Mouse (Mus musculus) neural tube, embryonic 12.5 days (tissue): ENCODE data around the gene Cacng2. TPM values are rescaled to one million over a fixed set of nuclear protein-coding genes. Genes with fewer than 3 reads are reported as not detected.
"Not testable (repeated sequence)": the region's sequence is repeated elsewhere in the genome, so short reads cannot be mapped to it uniquely, and the experiment has no call there.

ENCODE experiments used
- ATAC-seq: fragments of 200-750 bp; cut with Nextera tagmentation; 2 replicates; pipeline ENCODE4 v1.8.0; 2017; ENCODE audit warnings: low read depth, mild to moderate bottlenecking, moderate TSS enrichment, moderate library complexity; ENCODE audit not compliant: low FRiP score
- H3K27ac ChIP-seq: fragments of 300-500 bp; sonication (generic); 2 replicates; pipeline ENCODE4 v1.5.1; 2016
- H3K27me3 ChIP-seq: fragments of 300-500 bp; sonication (generic); replicated peaks from 2 replicates; pipeline ENCODE4 v1.6.1; 2016; ENCODE audit warnings: mild to moderate bottlenecking
- H3K36me3 ChIP-seq: fragments of 300-500 bp; sonication (generic); 2 replicates; pipeline ENCODE4 v1.6.1; 2016; ENCODE audit warnings: mild to moderate bottlenecking
- H3K4me1 ChIP-seq: fragments of 300-500 bp; sonication (generic); 2 replicates; pipeline ENCODE4 v1.6.1; 2016
- H3K4me2 ChIP-seq: fragments of 300-500 bp; sonication (generic); replicated peaks from 2 replicates; pipeline ENCODE4 v1.6.1; 2016; ENCODE audit warnings: mild to moderate bottlenecking
- H3K4me3 ChIP-seq: fragments of 300-500 bp; sonication (generic); 2 replicates; pipeline ENCODE4 v1.5.1; 2016
- H3K9ac ChIP-seq: fragments of 300-500 bp; sonication (generic); 2 replicates; pipeline ENCODE4 v1.6.1; 2016; ENCODE audit warnings: mild to moderate bottlenecking
- H3K9me3 ChIP-seq: fragments of 300-500 bp; sonication (generic); 2 replicates; pipeline ENCODE4 v1.6.1; 2016; ENCODE audit warnings: mild to moderate bottlenecking
- WGBS: fragments of 180-500 bp; shearing (Covaris S2); methylation state at CpG from one replicate; pipeline ENCODE4 v1.1.7; 2016; 5-methylcytosine and 5-hydroxymethylcytosine counted together
- polyA plus RNA-seq: library from polyadenylated mRNA; unstranded; fragments of >200 nt; fragmentation: Nextera tagmentation; extraction: Ambion mirVana; gene quantifications from 2 replicates; pipeline ENCODE4 v1.2.1, GENCODE M21; 2016

Cacng2 gene
- polyA plus RNA-seq, 1 experiment from 2014 or later = 4.1 TPM

DNA sequence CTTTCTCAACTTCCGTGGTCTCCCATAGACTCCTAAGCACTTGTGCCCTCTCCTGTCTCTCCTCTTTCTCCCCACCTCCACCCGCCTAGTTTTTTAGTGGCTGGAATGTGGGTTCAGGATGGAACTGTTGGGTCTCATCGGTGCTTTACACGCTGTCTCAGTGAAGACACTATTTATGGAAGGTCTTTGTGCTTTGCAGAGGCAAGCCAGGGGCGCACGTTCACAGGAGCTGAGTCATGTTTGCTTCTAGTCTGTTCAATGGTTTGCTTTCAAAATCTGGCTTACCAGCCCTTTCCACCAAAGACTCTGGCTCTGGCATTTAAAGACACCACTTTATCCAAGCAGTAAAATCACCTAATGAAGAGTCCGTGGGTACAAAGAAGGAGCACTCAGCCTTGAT lies 74.0 kb downstream of the Cacng2 start:
- H3K4me3 ChIP-seq = no peak overlapping the region
- no peaks in the 10 kb centered on the region for H3K27me3 ChIP-seq
- no peak overlapping the region for H3K27ac ChIP-seq
- no peak overlapping the region for H3K9ac ChIP-seq
- ATAC-seq = no peak
- 61% methylated on average over 7 of the region's 7 CpGs for WGBS
- H3K9me3 ChIP-seq = no peaks in the 10 kb centered on the region
- no peaks in the 10 kb centered on the region for H3K36me3 ChIP-seq
- H3K4me1 ChIP-seq = no peaks in the 10 kb centered on the region
- no peak overlapping the region for H3K4me2 ChIP-seq

DNA sequence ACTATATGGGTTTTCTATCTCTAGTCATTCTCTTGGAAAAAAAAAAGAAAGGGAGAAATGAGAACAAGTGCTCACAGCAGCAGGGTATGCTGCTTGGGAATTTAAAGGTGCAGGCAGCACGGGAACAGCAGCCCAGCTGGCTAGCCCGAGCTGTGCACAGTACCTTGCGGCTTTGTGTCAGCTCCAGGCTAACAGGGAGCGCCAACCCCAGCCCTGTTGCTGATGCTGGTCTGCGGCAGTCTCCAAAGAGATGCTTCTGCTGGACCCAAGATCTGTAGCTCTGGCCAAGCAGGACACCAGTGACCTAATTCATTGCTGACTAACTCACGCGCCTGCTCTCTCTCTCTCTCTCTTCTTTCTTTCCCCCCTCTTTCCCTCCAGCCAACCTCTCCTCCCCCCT lies 74.5 kb downstream of the Cacng2 start:
- Histone ChIP-seq H3K27ac (no peak overlapping the region), H3K4me2 (no peak overlapping the region), H3K27me3 (no peaks in the 10 kb centered on the region), H3K36me3 (no peaks in the 10 kb centered on the region), H3K4me1 (no peaks in the 10 kb centered on the region), H3K9me3 (no peaks in the 10 kb centered on the region), H3K4me3 (no peak overlapping the region), H3K9ac (no peak overlapping the region)
- ATAC-seq = no peak
- WGBS = 70% methylated on average over 7 of the region's 7 CpGs

DNA sequence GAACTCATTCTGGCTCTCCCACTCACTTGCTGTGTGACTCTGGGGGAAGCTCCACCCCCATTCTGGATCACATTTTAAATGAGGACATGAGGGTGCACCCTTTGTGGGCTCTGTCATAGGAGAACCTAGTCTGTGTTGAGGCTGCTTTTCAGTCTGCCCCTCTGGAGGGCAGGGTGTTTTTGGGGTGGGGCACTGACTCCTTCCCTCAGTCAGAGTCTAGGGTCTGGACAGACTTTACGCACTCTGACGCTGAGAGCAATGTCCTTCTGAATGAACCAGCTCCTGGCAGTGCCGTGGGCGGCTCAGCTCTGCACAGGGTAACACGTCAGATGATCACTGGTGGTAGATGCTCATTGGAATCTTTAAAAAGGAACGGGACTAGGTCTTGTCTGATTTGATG lies 75.0 kb downstream of the Cacng2 start:
- ATAC-seq = no peak
- H3K4me1 ChIP-seq = no peaks in the 10 kb centered on the region
- no peak overlapping the region for H3K27ac ChIP-seq
- no peaks in the 10 kb centered on the region for H3K36me3 ChIP-seq
- H3K27me3 ChIP-seq = no peaks in the 10 kb centered on the region
- no peak overlapping the region for H3K4me2 ChIP-seq
- WGBS = 74% methylated on average over 6 of the region's 6 CpGs
- H3K4me3 ChIP-seq = no peak overlapping the region
- H3K9ac ChIP-seq = no peak overlapping the region
- H3K9me3 ChIP-seq = no peaks in the 10 kb centered on the region

DNA sequence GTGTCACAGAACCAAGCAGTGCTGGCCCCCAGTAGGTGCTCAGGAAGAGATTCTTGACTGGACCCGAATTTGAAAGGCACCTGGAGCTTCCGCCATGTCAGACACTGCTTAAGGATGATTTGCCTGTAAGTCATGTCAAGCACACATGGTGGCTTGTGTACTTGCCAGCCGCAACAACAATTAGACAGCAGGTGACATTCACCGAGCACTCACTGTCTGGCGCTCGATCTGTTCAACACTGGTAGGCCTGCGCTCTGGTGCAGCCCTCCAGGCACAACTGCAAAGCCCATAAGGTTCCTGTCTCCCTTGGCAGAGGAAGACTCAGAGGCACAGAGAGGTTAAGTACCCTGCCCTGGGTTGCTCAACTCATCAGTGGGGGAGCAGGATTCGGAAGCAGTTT lies 77.1 kb downstream of the Cacng2 start:
- Histone ChIP-seq H3K4me2 (no peak overlapping the region), H3K27me3 (no peaks in the 10 kb centered on the region), H3K27ac (no peak overlapping the region), H3K36me3 (no peaks in the 10 kb centered on the region), H3K9ac (no peak overlapping the region), H3K4me1 (no peaks in the 10 kb centered on the region), H3K9me3 (no peaks in the 10 kb centered on the region), H3K4me3 (no peak overlapping the region)
- 90% methylated on average over 8 of the region's 8 CpGs for WGBS
- ATAC-seq = no peak

DNA sequence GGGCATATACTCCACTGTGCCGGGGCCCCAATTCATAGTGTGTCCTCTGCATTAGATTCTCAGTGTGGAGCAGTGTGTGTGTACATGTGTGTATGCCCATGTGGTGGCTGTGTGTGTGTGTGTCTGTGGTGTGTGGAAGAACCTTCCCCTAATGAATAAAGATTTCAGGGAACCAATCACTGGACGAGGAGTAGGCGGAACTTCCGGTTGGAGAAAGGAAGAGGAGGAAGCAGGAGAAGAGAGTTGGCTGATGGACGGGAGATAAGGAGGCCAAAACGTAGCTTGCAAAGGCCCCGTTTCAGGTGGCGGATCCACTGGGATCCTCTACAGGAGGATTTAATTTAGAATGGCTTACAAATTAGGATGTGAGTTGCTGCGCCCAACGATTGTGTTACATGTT lies 82.2 kb downstream of the Cacng2 start:
- 88% methylated on average over 10 of the region's 10 CpGs for WGBS
- Histone ChIP-seq H3K4me3 (no peak overlapping the region), H3K4me2 (no peak overlapping the region), H3K36me3 (no peaks in the 10 kb centered on the region), H3K27me3 (no peaks in the 10 kb centered on the region), H3K9ac (no peak overlapping the region), H3K27ac (no peak overlapping the region), H3K9me3 (no peaks in the 10 kb centered on the region), H3K4me1 (no peaks in the 10 kb centered on the region)
- no peak for ATAC-seq

DNA sequence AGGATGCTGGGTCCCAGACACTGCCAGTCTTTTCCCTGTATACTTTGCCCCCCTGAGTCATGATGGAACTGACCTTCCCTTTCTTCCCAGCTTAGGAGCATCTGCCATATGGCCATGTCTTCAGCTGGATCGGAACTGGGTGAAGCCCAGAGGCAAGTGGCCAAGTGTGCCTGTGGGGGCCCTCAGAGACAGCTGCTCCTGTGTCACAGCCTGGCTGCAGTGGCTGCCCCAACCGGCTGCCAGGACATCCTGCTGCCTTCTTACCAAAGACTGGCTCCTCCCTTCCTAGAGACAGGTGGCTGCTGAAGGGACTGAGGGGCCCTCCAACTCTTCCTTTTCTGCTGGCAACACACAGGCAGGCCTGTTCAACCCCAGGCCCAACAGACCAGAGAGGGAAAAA lies 83.2 kb downstream of the Cacng2 start:
- Histone ChIP-seq H3K4me2 (no peak overlapping the region), H3K4me3 (no peak overlapping the region), H3K9me3 (no peaks in the 10 kb centered on the region), H3K27me3 (no peaks in the 10 kb centered on the region), H3K4me1 (no peaks in the 10 kb centered on the region), H3K9ac (no peak overlapping the region), H3K27ac (no peak overlapping the region), H3K36me3 (no peaks in the 10 kb centered on the region)
- ATAC-seq = no peak
- WGBS = 56% methylated on average over 2 of the region's 2 CpGs

GRCm38 (mm10) chr15:78029938-78030337 lies 89.9 kb downstream of the Cacng2 start:
- Histone ChIP-seq H3K27ac (no peak overlapping the region), H3K4me1 (no peaks in the 10 kb centered on the region), H3K9me3 (no peaks in the 10 kb centered on the region), H3K9ac (no peak overlapping the region), H3K4me2 (no peak overlapping the region), H3K4me3 (no peak overlapping the region), H3K27me3 (no peaks in the 10 kb centered on the region), H3K36me3 (no peaks in the 10 kb centered on the region)
- 69% methylated on average over 8 of the region's 8 CpGs for WGBS
- no peak for ATAC-seq

GRCm38 (mm10) chr15:78026521-78026920 lies 93.3 kb downstream of the Cacng2 start:
- no peak overlapping the region for H3K9ac ChIP-seq
- no peak overlapping the region for H3K27ac ChIP-seq
- no peak for ATAC-seq
- H3K4me3 ChIP-seq = no peak overlapping the region
- no peaks in the 10 kb centered on the region for H3K4me1 ChIP-seq
- H3K4me2 ChIP-seq = no peak overlapping the region
- H3K36me3 ChIP-seq = no peaks in the 10 kb centered on the region
- no peaks in the 10 kb centered on the region for H3K27me3 ChIP-seq
- WGBS = 88% methylated on average over 6 of the region's 6 CpGs
- H3K9me3 ChIP-seq = no peaks in the 10 kb centered on the region

DNA sequence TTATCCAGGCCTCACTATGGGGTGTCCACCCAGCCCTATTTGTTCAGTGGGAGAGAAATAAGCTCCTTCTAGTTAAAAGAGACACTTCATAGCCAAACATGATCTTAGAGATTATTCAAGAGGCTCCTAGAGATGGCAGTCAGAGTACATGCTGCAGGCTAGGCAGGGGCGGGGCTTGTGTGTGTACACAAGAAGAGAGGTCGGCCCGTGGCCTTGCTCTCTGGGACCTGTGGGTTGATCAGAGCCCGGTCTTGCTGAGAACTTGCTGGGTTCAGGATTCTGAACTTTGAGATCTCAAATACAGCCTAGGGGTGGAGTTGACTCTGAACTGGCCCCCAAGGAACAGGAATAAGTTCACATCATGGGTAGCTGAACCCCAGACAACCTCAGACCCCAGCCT lies 95.6 kb downstream of the Cacng2 start:
- no peaks in the 10 kb centered on the region for H3K36me3 ChIP-seq

GRCm38 (mm10) chr15:78014046-78014445 lies 105.8 kb downstream of the Cacng2 start:
- Histone ChIP-seq H3K27me3 (no peaks in the 10 kb centered on the region; the same call in 1 of the 2 replicates), H3K9ac (no peak overlapping the region), H3K4me3 (no peak overlapping the region), H3K36me3 (no peaks in the 10 kb centered on the region), H3K9me3 (no peaks in the 10 kb centered on the region), H3K4me2 (no peak overlapping the region), H3K27ac (no peak overlapping the region), H3K4me1 (no peaks in the 10 kb centered on the region)
- ATAC-seq = no peak
- WGBS = 83% methylated on average over 1 of the region's 1 CpGs

More for the DNA sequence above, 95.6 kb downstream of the Cacng2 start:
- H3K4me2 ChIP-seq = no peak overlapping the region
- 83% methylated on average over 4 of the region's 4 CpGs for WGBS
- no peak overlapping the region for H3K9ac ChIP-seq
- H3K4me1 ChIP-seq = no peaks in the 10 kb centered on the region
- no peak for ATAC-seq
- H3K27ac ChIP-seq = no peak overlapping the region
- H3K27me3 ChIP-seq = no peaks in the 10 kb centered on the region
- no peak overlapping the region for H3K4me3 ChIP-seq
- H3K9me3 ChIP-seq = no peaks in the 10 kb centered on the region

DNA sequence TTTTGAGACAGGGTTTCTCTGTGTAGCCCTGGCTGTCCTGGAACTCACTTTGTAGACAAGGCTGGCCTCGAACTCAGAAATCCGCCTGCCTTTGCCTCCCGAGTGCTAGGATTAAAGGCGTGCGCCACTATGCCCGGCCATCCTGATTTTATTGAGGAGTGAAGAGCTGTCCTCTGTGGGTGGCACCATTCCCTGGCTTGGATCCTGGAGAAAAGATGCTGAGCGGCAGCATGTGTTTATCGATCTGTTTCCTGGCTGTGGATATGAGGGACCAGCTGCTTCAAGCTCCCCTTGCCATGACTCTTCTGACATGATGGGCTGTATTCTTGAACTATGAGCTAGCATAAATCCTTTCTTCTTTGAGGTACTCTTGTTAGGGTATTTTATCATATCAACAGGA lies 111.6 kb downstream of the Cacng2 start:
- H3K4me2 ChIP-seq, H3K9me3 ChIP-seq, H3K4me3 ChIP-seq, H3K27me3 ChIP-seq, H3K9ac ChIP-seq, H3K36me3 ChIP-seq, H3K27ac ChIP-seq, ATAC-seq: not testable (repeated sequence)
- 94% methylated on average over 8 of the region's 8 CpGs for WGBS
- peaks cover 11% of the 10 kb centered on the region for H3K4me1 ChIP-seq

DNA sequence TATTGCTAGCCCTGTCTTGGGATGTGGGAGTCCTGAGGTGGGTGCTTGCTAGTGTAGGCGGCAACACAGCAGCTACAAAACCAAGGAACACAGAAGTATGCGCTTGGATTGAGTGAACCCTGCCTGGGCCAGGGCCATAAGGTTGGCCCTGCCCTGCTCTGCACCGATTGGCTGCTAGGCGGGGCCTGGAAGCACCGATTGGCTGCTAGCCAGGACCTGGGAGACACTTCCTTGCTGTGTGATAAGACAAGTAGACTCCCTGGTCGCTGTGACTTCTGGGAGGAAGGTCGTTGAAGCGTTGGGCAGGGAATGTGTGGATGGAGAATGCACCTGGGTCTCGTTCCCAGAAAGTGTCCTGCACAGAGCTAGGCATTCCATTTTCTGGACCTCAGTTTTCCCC lies 115.9 kb downstream of the Cacng2 start:
- no peak for ATAC-seq
- no peaks in the 10 kb centered on the region; the same call in 1 of the 2 replicates for H3K27me3 ChIP-seq
- no peak overlapping the region for H3K27ac ChIP-seq
- 52% methylated on average over 9 of the region's 9 CpGs for WGBS
- no peaks in the 10 kb centered on the region for H3K36me3 ChIP-seq
- no peak overlapping the region for H3K4me3 ChIP-seq
- no peak overlapping the region for H3K4me2 ChIP-seq
- peaks cover 23% of the 10 kb centered on the region for H3K4me1 ChIP-seq
- no peak overlapping the region for H3K9ac ChIP-seq
- H3K9me3 ChIP-seq = no peaks in the 10 kb centered on the region

DNA sequence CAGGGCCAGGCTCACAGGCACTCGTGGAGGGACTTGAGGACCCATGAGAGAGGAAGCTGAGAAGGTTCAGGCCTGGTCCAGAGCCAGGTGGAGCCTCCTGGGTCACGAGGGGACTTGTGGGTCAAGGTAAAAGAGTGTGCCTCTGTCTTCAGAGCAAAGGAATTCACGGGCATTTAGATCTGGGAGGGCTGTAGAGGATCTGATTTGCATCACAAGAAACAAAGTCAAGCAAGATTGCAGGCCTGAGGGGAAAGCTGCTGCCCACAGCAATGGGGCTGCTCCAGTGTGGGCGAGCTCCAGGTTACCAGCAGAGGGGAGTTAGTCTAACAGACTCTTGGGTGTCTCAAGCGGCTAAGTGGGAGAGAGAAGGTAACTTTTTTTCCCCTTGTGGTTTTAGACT lies 118.4 kb downstream of the Cacng2 start:
- no peaks in the 10 kb centered on the region; the same call in 1 of the 2 replicates for H3K27me3 ChIP-seq
- ATAC-seq = no peak
- H3K36me3 ChIP-seq = no peaks in the 10 kb centered on the region
- peaks cover 35% of the 10 kb centered on the region for H3K4me1 ChIP-seq
- H3K4me3 ChIP-seq = no peak overlapping the region
- no peak overlapping the region for H3K27ac ChIP-seq
- no peaks in the 10 kb centered on the region for H3K9me3 ChIP-seq
- 12% methylated on average over 5 of the region's 5 CpGs for WGBS
- H3K4me2 ChIP-seq = no peak overlapping the region
- no peak overlapping the region for H3K9ac ChIP-seq
